Mouse (Mus musculus) embryonic facial prominence, embryonic 10.5 days (tissue): ENCODE results near the gene Mylk4. TPM values are rescaled to one million over a fixed set of nuclear protein-coding genes. Genes with fewer than 3 reads are reported as not detected.

Experiments
- DNase-seq: peaks from one replicate; pipeline ENCODE4 v3.0.0-alpha.2; 2017; ENCODE audit warnings: low spot score
- H3K27ac ChIP-seq: fragments of 300-500 bp; sonication (generic); replicated peaks from 2 replicates; pipeline ENCODE4 v1.5.1; 2016; ENCODE audit warnings: mild to moderate bottlenecking
- H3K27me3 ChIP-seq: fragments of 300-500 bp; sonication (generic); replicated peaks from 2 replicates; pipeline ENCODE4 v1.6.1; 2016; ENCODE audit warnings: low read depth, mild to moderate bottlenecking; ENCODE audit not compliant: poor library complexity, severe bottlenecking
- H3K36me3 ChIP-seq: fragments of 300-500 bp; sonication (generic); replicated peaks from 2 replicates; pipeline ENCODE4 v1.6.1; 2016; ENCODE audit warnings: mild to moderate bottlenecking, moderate library complexity
- H3K4me1 ChIP-seq: fragments of 300-500 bp; sonication (generic); 2 replicates; pipeline ENCODE4 v1.6.1; 2016
- H3K4me3 ChIP-seq: fragments of 300-500 bp; sonication (generic); 2 replicates; pipeline ENCODE4 v1.5.1; 2016; ENCODE audit warnings: mild to moderate bottlenecking, moderate library complexity
- H3K9me3 ChIP-seq: fragments of 300-500 bp; sonication (generic); 2 replicates; pipeline ENCODE4 v1.6.1; 2016; ENCODE audit warnings: mild to moderate bottlenecking
- WGBS: fragments of 180-500 bp; shearing (Covaris S2); methylation state at CpG from one replicate; pipeline ENCODE4 v1.1.7; 2016; 5-methylcytosine and 5-hydroxymethylcytosine counted together
- polyA plus RNA-seq: library from polyadenylated mRNA; unstranded; fragments of >200 nt; fragmentation: Nextera tagmentation; extraction: Ambion mirVana; gene quantifications from 2 replicates; pipeline ENCODE4 v1.2.1, GENCODE M21; 2016

The Mylk4 gene
- polyA plus RNA-seq, 1 experiment from 2014 or later, result 0.02 TPM

DNA sequence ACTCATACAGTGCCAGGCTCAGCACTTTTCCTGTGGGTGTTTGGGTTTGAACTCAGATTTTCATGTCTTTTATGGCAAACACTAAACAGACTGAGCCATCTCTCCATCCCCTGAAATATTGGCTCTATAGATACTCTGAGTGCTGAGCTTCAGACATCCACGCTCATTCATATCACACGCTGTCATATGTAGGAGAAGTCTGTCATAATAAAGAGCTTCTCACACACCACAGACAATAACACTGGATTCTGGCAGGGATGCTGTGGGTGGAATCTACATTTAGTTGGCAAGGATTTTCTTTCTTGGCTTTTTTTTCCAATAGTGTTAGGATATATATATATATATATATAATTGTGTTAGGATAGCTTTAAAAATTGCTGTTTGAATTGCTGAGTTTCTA lies 126.2 kb downstream of the Mylk4 start:
- Histone ChIP-seq H3K4me3 (no peak overlapping the region), H3K4me1 (peaks cover 12% of the 10 kb centered on the region), H3K27ac (no peak overlapping the region), H3K36me3 (no peaks in the 10 kb centered on the region), H3K27me3 (no peaks in the 10 kb centered on the region), H3K9me3 (no peaks in the 10 kb centered on the region)
- no peak for DNase-seq
- 95% methylated on average over 2 of the region's 2 CpGs for WGBS

Other genes with a start within 250 kb of the Mylk4 start
- gene Wrnip1, start 18.1 kb upstream of the Mylk4 start, polyA plus RNA-seq, result 14.0 and 15.6 TPM in 2 replicates
- not detected in 2 replicates for gene D930007J09Rik, start 18.9 kb upstream of the Mylk4 start, polyA plus RNA-seq
- gene Serpinb1a, start 67.2 kb upstream of the Mylk4 start, polyA plus RNA-seq, result 0.67 and 1.2 TPM in 2 replicates
- gene Serpinb1c, start 114.3 kb upstream of the Mylk4 start, polyA plus RNA-seq, result not detected in 2 replicates
- gene Serpinb6b, start 181.3 kb upstream of the Mylk4 start, polyA plus RNA-seq, result 1.1 and 1.7 TPM in 2 replicates
- gene Serpinb9, start 219.3 kb upstream of the Mylk4 start, polyA plus RNA-seq, result 1.4 TPM in 2 replicates
- not detected in 2 replicates for gene Serpinb9b, start 243.5 kb upstream of the Mylk4 start, polyA plus RNA-seq